Mouse (Mus musculus) CH12.LX (cell line): Measurements from ENCODE around the gene Itgb1bp1.

Source experiments
- BHLHE40 ChIP-seq: IDR thresholded peaks from 2 replicates; pipeline ENCODE4 v1.6.1; 2011; ENCODE audit warnings: mild to moderate bottlenecking, low read depth, low read length, improper control_type of control experiment
- CTCF ChIP-seq, 2 experiments: IDR thresholded peaks in 1 of 2; conservative IDR thresholded peaks in 1 of 2; 2 replicates each; pipeline ENCODE4 v1.5.1; 2011 to 2012; ENCODE audit warnings: low read depth in 2 of 2, low read length in 2 of 2, improper control_type of control experiment in 1 of 2, inconsistent platforms in 1 of 2, mild to moderate bottlenecking in 1 of 2, moderate library complexity in 1 of 2
- EP300 ChIP-seq: IDR thresholded peaks from 2 replicates; pipeline ENCODE4 v1.6.1; 2011; ENCODE audit warnings: low read length, improper control_type of control experiment
- ETS1 ChIP-seq: conservative IDR thresholded peaks from 2 replicates; pipeline ENCODE4 v1.6.1; 2012; ENCODE audit warnings: low read depth, mild to moderate bottlenecking, inconsistent platforms, low read length, improper control_type of control experiment, moderate library complexity
- JUN ChIP-seq: IDR thresholded peaks from 2 replicates; pipeline ENCODE4 v1.6.1; 2011; ENCODE audit warnings: low read depth, mild to moderate bottlenecking, low read length, improper control_type of control experiment, moderate library complexity; ENCODE audit not compliant: insufficient read depth
- POLR2A ChIP-seq: IDR thresholded peaks from 2 replicates; pipeline ENCODE4 v1.6.1; 2011; ENCODE audit warnings: low read depth, mild to moderate bottlenecking, improper control_type of control experiment, low read length
- ZC3H11A ChIP-seq: IDR thresholded peaks from 2 replicates; pipeline ENCODE4 v1.6.1; 2012; ENCODE audit warnings: low read depth, mild to moderate bottlenecking, inconsistent platforms, low read length, improper control_type of control experiment

DNA sequence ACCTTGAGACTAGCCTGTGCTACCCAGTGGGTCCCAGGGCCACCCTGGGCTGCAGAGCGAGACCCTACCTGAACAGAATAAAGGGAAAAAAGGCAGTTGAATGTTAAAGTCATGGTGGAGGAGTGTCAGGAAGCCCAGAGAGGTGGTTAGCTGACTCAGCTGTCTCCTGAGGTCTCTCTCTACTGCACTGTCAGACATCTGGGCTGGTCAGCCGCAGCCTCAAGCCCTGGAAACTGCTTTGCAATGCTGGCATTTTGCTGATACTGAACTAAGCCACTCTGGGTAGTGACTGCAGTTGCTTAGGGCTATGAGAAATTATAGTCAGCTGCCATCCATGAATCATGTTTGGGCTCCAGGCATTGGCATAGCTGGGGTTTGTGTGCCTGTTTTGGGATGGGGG, 51.5 kb downstream of the Itgb1bp1 start:
- TF ChIP-seq POLR2A (no peak), EP300 (no peak), BHLHE40 (no peak), ZC3H11A (no peak), ETS1 (no peak), JUN (no peak), CTCF (conservative IDR thresholded peaks at IDR 0.05 in 1 of 2, IDR thresholded peaks at IDR 0.05 in 1 of 2; ENCODE audit: low read depth in 2 of 2, low read length in 2 of 2) (no peak)
